Mouse (Mus musculus): ENCODE measurements around the gene Ccsap. TPM values are rescaled to one million over a fixed set of nuclear protein-coding genes. Genes with fewer than 3 reads are reported as not detected.

The Ccsap gene
- polyA plus RNA-seq, 1 experiment from 2014 or later: 7.1 TPM

- H3K9me3 ChIP-seq (ENCODE audit: control insufficient read depth, low read length): no peaks in the 10 kb centered on the region
- 55% methylated on average over 10 of the region's 10 CpGs for WGBS
- DNase-seq (ENCODE audit: low spot score): no peak
Measured at GRCm38 (mm10) chr8:123793900-123794299, 66.1 kb downstream of the Ccsap start.

GRCm38 (mm10) chr8:123791845-123792225 is 68.2 kb downstream of the Ccsap start:
- 70% methylated on average over 7 of the region's 7 CpGs for WGBS
- H3K9ac ChIP-seq (ENCODE audit: low read depth, low read length): peak overlapping the region; percentile 52
- no peaks in the 10 kb centered on the region for H3K9me3 ChIP-seq (ENCODE audit: control insufficient read depth, low read length)
- ATAC-seq (ENCODE audit: low FRiP score): no peak
- H3K4me3 ChIP-seq (ENCODE audit: low read depth, low read length): no peak overlapping the region
- peak overlapping the region; percentile 89 for H3K27ac ChIP-seq (ENCODE audit: low read depth, low read length)
- H3K36me3 ChIP-seq (ENCODE audit: control insufficient read depth, insufficient read depth, low read length): no peaks in the 10 kb centered on the region
- H3K4me1 ChIP-seq (replicated peaks; ENCODE audit: control insufficient read depth, insufficient read depth, low read length): peaks cover 7% of the 10 kb centered on the region; the same call in 1 of the 2 replicates
- no peak for DNase-seq (ENCODE audit: low spot score)
- no peak overlapping the region for H3K4me2 ChIP-seq (replicated peaks; ENCODE audit: low read depth, low read length)
- H3K27me3 ChIP-seq (ENCODE audit: control insufficient read depth, insufficient read depth, low read length): no peaks in the 10 kb centered on the region

More at GRCm38 (mm10) chr8:123793900-123794299, 66.1 kb downstream of the Ccsap start:
- H3K4me2 ChIP-seq (replicated peaks; ENCODE audit: low read depth, low read length): no peak overlapping the region
- H3K4me3 ChIP-seq (ENCODE audit: low read depth, low read length): no peak overlapping the region
- peaks cover 7% of the 10 kb centered on the region; the same call in 1 of the 2 replicates for H3K4me1 ChIP-seq (replicated peaks; ENCODE audit: control insufficient read depth, insufficient read depth, low read length)
- no peaks in the 10 kb centered on the region for H3K27me3 ChIP-seq (ENCODE audit: control insufficient read depth, insufficient read depth, low read length)
- H3K9ac ChIP-seq (ENCODE audit: low read depth, low read length): no peak overlapping the region
- H3K27ac ChIP-seq (ENCODE audit: low read depth, low read length): no peak overlapping the region
- H3K36me3 ChIP-seq (ENCODE audit: control insufficient read depth, insufficient read depth, low read length): no peaks in the 10 kb centered on the region
- no peak for ATAC-seq (ENCODE audit: low FRiP score)

- Histone ChIP-seq H3K4me2 (replicated peaks; ENCODE audit: low read depth, low read length) (peak overlapping the region; percentile 2; the same call in 1 of the 2 replicates), H3K27me3 (ENCODE audit: control insufficient read depth, insufficient read depth, low read length) (no peaks in the 10 kb centered on the region), H3K9me3 (ENCODE audit: control insufficient read depth, low read length) (no peaks in the 10 kb centered on the region), H3K4me3 (ENCODE audit: low read depth, low read length) (no peak overlapping the region), H3K27ac (ENCODE audit: low read depth, low read length) (peak overlapping the region; percentile 89), H3K36me3 (ENCODE audit: control insufficient read depth, insufficient read depth, low read length) (no peaks in the 10 kb centered on the region), H3K4me1 (replicated peaks; ENCODE audit: control insufficient read depth, insufficient read depth, low read length) (peaks cover 7% of the 10 kb centered on the region; the same call in 1 of the 2 replicates), H3K9ac (ENCODE audit: low read depth, low read length) (peak overlapping the region; percentile 52)
- DNase-seq (ENCODE audit: low spot score): peak; percentile 70
- 33% methylated on average over 16 of the region's 16 CpGs for WGBS
- peak; percentile 87 for ATAC-seq (ENCODE audit: low FRiP score)
Measured at GRCm38 (mm10) chr8:123791101-123791844, 68.7 kb downstream of the Ccsap start.

Other genes starting within 250 kb of the Ccsap start
- 11.3 and 12.4 TPM in 2 replicates for gene Rhou, start 206.3 kb downstream of the Ccsap start, polyA plus RNA-seq (2014; fragmentation: Nextera tagmentation; extraction: Ambion mirVana)
- 64.3 and 68.7 TPM in 2 replicates for gene Rab4a, start 54.2 kb downstream of the Ccsap start, polyA plus RNA-seq (2014; fragmentation: Nextera tagmentation; extraction: Ambion mirVana)
- gene Acta1, start 34.5 kb upstream of the Ccsap start, polyA plus RNA-seq (2014; fragmentation: Nextera tagmentation; extraction: Ambion mirVana): 5.2 and 10.6 TPM in 2 replicates
- gene Nup133, start 89.1 kb upstream of the Ccsap start, polyA plus RNA-seq (2014; fragmentation: Nextera tagmentation; extraction: Ambion mirVana): 50.1 and 52.3 TPM in 2 replicates
- gene Abcb10, start 122.9 kb upstream of the Ccsap start, polyA plus RNA-seq (2014; fragmentation: Nextera tagmentation; extraction: Ambion mirVana): 17.5 and 18.3 TPM in 2 replicates
- 32.1 and 42.9 TPM in 2 replicates for gene Taf5l, start 161.2 kb upstream of the Ccsap start, polyA plus RNA-seq (2014; fragmentation: Nextera tagmentation; extraction: Ambion mirVana)
- gene Urb2, start 161.3 kb upstream of the Ccsap start, polyA plus RNA-seq (2014; fragmentation: Nextera tagmentation; extraction: Ambion mirVana): 7.3 and 7.6 TPM in 2 replicates

Measured in hindbrain, embryonic 11.5 days (tissue).